Mouse (Mus musculus) right cerebral cortex, postnatal 25 days (tissue): ENCODE data around the gene Vars.

Experiments
- DNase-seq: peaks from one replicate; pipeline ENCODE4 v3.0.0; 2022

The Vars gene

DNA sequence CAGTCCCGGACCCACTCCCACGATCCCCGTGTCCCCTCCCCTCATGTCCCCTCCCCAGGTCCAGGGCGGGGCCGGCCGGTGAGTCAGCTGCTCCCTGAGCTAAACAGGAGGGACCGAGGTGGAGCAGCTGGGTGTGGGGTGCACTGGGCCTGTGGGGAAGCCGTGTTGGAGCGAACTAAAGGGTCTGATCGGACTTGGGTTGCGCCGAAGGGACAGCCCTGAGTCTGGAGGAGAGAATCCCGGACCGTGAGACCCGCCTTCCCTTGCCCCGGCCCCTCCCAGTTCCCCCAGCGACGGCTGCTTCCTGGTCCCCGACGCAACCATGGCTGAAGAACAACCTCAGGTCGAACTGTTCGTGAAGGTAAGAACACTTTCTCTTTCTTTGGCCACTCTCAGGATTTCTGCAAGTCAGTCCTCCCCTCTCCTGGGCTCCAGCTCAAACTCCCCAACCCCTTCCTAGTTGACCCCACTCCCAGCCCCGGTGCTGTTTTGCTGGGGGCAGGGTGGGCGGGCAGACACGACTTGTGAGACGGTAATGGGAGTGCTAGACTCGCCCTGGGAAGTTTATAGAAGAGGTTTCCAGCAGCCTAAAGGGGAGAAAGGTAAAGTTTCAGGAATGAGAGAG, 49.5 kb downstream of the Vars start:
- no peak for DNase-seq

DNA sequence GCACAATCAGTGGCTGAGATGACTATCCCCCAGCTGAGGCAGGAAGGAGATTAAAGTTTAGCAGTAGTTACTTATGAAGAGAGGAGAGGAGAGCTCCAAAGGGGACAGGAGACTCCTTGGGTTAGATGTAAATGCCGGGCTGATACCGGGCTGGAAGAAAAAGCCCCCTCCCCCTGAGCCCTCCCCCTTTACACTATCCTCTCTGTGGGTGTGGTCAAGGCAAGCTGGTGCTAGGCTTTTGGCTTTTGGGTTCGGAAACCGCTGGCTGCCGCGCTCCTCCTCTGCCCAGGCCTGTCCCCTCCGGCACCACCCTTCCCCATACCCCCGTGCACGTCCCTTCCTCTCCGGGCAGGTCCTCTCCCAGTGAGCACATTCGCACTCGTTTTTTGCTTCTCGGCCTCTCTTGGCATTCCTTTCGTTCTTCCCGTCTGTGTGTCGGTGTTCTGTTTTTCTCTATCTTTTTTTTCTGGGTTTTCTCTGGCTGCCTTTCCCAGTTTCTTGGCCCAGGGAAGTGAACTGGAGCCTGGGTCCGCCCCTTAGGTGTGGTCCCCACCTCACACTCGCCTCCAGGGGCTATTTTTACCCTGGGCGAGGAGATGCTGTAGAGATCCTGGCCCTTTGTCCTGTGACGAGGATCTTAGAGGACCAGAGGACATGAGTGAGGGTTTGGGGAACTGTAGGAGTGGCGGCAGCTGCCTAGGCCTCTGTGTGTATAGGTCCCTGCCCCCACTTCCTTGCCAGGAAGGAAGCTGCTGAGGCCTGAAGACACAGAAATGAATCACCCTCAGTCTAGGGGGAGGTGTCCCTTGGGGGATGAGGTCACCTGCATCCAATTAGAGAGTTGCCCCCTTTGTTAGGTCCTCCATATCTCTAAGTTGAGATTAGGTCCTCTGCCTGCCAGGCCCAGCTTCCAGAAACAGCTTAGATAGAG, 50.6 kb downstream of the Vars start:
- no peak for DNase-seq

DNA sequence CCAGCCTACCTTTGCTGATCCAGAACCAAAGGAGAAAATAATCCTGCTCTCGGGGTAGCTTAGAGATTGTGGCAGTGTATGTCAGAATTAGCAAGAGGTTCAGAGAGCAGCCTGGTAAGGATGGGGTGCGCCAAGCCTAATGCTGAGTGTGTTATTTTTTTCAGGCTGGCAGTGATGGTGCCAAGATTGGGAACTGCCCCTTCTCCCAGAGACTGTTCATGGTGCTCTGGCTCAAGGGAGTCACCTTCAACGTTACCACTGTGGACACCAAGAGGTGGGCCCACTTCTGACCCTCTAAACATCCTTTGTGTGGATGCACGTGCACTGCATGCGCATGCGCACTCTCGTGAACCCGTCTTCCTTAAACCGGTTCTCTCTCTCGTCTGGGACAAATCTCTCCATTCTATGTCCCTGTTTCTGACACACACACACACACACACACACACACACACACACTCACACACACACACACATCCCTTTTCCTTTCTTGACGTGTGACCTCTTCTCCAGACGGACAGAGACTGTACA, 51.5 kb downstream of the Vars start:
- DNase-seq, result no peak

DNA sequence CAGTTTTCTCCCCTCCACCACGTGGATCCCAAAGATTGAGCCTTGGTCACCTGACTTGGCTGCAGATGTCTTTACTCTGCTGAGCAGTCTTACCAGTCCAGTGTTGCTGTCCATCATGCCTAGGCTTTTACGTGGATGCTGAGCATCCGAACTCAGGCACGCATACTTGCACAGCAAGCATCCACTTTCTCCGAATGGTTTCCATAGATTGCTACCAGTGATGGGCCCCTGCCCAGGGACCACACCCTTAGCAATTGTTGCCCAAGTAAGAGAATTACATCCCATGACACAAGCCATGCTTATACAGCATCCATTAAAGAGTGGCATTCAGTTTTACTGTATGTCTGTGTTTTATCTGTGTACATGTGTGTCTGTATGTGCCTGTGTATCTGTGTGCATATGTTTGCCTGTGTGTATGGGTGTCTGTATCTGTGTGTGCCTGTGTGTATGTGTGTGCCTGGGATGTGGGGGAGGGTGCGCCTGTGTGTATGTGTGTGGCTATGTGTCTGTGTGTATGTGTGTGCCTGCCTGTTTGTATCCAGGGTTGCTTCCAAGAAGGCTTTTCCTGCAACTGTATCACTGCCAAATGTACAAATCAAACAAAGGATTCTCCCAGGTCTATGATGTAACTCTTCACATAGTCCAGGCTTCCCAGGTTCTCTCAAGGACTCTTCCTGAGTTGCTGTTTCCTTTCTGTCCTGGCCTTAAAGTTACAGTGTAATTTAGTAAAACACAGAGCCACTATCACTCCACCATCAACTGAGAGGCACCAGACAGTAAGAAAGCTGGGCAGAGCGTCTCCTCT, 55.1 kb downstream of the Vars start:
- DNase-seq, result no peak

DNA sequence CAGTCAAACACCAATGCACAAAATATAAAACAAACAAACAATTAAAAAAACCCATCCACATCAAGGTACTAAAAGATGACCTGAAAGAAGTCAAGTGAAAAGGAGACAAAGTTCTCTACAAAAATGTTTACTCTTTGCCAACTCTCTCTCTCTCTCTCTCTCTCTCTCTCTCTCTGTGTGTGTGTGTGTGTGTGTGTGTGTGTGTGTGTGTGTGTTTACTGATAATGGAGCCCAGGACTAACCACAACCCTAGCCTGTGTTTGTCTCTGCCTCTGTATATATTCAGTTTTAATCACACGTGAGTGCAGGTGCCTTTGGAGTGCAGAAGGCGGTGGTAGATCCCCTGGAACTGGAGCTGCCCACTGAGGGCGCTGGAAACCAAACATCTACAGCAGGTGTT, 56.3 kb downstream of the Vars start:
- no peak for DNase-seq

DNA sequence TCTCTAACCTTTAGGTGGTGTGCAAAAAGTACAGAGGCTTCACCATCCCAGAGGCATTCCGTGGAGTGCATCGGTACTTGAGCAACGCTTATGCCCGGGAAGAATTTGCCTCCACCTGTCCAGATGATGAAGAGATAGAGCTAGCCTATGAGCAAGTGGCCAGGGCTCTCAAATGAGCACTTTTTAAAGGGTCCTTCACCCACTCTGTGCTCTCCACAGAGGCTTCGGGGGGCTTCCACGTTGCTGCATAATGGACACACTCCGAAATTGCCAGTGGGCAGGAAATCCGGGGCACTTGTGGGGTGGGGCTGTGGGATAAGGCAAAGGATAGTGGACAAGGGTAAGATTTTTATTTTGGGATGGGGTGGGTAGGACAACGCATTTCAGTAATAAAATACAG, 57.5 kb downstream of the Vars start:
- no peak for DNase-seq

DNA sequence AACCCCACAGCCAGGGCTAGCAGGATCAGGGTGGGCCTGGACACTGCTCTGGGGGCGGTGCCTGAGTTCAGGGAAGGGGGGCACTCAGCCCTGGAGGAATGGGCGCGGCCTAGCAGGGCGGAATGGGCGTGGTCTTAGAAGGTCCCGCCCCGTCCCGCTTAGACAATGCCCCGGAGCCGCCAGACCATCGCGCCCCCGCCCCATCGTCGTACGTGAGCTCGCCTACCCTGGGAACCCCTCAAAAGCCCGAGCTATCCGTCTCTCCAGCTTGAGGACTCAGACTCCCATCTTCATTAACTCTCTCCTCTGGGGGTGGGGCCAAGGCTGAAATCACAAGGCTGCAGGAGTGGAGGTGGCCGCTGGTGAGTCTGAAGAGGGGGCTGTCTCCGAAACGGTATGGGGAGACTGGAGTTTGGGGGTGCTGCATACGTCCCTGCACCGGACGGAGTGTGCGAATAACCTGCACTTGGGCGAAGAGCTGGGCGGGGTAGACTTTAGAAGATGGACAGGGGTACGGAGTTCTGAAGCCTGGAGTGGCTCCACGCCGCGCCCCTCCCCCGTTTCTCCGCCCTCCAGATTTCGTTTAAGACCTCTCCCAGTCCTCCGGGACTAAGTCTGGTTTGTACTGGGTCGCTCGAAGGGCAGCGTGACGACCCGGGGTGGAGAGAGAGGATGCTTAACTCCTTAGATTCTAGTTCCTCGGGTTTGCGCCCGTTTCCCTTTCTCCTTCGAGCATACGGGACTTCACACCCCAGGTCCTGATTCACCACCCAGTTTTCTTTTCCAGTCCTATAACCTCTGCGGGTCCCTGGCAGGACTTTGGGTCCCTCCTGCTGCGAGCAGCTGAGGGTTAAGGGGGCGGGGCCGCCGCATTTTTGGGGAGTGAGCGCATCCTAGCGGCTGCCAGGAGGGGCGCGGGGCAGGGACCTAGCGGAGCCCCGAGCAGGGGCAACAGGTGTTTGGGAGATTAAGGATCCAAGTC, 58.4 kb downstream of the Vars start, which contains the start of gene Ddah2:
Gene Ddah2 (plus strand): TSS at position 125 of the 982 bp plus-strand sequence.
- peak; percentile 74 for DNase-seq

DNA sequence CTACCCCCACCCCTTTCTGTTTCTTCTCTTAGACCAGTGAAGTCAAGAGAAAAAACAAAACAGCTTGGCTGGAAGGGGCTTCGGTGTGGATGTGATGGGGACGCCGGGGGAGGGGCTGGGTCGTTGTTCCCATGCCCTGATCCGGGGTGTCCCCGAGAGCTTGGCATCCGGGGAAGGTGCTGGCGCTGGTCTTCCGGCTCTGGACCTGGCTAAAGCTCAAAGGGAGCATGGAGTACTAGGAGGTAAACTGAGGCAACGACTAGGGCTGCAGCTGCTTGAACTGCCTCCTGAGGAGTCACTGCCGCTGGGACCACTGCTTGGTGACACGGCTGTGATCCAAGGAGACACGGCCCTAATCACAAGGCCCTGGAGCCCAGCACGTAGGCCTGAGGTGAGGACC, 59.3 kb downstream of the Vars start:
- DNase-seq, result no peak

DNA sequence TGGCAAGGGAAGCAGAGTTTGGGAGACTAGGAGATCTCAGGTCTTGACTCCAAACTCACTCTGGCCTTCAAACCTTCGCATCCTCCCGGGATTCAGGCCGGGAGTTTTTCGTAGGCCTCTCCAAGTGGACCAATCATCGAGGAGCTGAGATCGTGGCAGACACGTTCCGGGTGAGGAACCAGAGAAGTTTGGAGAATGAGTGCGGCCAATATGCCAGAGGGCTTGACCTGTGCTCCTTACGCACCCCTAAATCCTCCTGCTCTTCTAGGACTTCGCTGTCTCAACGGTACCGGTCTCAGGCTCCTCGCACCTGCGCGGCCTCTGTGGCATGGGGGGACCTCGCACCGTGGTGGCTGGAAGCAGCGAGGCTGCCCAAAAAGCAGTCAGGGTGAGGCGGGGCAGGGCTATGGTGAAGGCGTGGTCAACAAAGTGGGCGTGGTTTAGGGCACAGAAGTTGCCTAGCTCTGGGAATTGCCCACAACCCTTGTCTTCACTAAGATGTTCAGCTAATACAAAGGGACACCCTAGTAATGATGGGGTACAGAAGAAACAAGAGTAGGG, 60.0 kb downstream of the Vars start:
- DNase-seq, result no peak

DNA sequence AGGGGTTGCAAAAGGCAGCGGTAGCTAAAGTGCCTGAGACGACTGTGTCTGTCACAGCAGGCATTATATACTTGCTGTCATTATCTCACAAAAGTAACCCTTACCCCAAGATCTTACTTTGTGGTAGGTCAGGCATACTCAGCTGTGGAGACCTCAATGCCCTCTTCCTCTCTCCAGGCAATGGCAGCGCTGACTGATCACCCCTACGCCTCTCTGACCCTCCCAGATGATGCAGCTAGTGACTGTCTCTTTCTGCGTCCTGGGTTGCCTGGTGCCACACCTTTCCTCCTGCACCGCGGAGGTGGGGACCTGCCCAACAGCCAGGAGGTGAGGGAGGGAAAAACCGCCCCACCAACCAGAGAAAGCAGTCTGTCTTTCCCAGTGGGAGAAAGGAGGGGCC, 60.5 kb downstream of the Vars start:
- DNase-seq, result no peak

DNA sequence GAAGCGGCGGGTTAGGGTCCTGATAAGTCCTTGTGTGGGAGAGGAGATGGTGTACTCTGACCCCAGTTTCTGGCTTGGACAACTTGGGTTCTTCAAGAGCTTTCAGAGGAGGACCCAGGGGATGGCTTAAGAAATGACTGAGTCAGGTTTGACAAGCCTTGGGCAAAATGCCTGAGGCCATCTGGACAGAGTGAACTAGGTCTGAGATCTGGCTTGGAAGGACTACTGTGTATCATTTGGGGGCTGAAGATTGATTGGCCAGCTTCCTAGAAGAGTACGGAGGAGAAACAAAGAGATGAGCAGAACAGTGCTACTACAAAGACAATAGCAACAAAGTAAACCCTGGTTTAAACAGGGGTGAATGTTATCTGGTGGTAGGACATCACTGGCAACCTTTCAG, 62.7 kb downstream of the Vars start:
- DNase-seq, result no peak

DNA sequence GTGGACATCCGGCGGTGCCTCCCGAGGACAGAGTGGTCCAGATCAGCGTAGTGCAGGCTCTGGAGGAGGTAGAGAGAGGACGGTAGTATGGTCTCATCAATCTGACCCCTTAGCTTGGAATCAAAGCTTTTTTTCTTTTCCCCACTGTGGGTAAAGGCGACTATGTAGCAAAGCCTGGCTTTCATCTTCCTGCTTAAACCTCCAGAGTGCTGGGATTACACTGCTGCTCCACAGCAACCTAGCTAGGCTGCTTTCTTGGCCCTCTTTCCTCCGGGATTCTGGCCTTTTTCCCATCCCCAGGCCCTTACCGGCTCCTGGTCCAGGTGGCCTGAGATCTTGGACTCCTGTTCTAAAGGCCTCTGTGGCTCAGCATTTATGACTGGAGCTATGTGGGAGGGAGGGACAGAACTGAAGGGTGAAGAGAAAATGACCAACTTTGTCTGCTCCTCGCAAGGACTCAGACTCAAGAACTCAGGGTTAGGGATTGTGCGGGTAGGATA, 63.6 kb downstream of the Vars start:
- DNase-seq, result no peak

DNA sequence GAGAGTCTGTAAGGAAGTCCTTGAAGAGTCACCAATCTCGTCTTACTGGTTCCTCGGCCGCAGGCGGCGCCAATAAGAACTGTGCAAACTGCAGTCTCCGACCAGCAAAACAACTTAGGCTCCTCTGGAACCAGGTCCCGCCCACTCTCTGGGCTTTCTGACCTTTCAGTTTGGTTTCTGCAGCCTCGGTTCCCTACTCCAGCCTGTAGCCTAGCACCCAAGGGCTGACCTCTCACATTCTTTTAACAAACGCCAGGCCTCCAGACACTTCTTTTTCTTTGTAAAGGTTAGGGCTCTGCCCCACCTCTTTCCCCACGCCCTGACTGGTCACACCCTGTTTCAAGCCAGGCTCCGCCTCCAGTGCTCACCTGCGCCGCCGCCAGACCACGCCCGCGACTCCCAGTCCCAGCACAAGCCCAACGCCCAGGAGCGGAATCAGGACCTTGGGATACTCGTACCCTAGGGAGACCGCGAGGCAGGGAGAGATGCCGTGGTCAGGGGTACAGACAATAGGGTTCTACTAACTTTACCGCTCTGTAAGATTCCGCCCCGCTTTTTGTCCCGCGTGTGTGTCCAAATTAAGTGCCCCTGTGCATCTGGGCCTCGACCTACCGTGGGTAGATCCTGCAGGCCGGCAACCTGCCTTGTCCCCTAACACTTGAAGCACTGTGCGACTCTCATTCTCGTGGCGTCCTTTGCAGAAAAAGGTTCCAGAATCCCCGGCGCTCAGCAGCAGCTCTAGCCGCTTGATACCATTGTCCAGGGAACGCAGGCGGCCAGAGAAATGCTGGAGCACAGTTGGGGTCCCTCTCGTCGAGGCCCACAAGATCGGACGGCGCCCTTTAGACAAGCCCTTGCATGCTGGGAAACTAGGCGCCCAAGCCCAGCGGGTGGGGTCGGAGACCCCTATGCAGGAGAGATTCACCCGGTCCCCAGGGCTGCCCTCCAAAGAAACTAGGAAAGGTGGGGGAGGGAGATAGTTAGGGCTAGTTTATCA, 64.5 kb downstream of the Vars start, which contains the start of gene Ly6g6c:
Gene Ly6g6c (plus strand): TSS at position 438 of the 997 bp plus-strand sequence.
- DNase-seq, result no peak
